Mouse (Mus musculus) erythroblast, embryonic 14.5 days (primary cell): ENCODE measurements at regions not wholly inside any gene's neighbourhood (a gene's known extent, or its start where the extent isn't known, plus 50 kb on each side); places are given as distances from the start of the nearest gene placed in this dataset.

Source experiments
- GATA1 ChIP-seq: IDR thresholded peaks from 2 replicates; pipeline ENCODE4 v1.6.1; 2012; ENCODE audit warnings: low read length, inconsistent platforms, mixed read lengths
- TAL1 ChIP-seq: IDR thresholded peaks from 3 replicates; pipeline ENCODE4 v1.6.1; 2012; ENCODE audit warnings: low read length, inconsistent platforms, mixed read lengths

GRCm38 (mm10) chr17:76008011-76008410 lies 456.3 kb upstream of the Fam98a start:
- TF ChIP-seq GATA1, result no peak
- no peak for TF ChIP-seq TAL1
